Mouse (Mus musculus) liver, embryonic 11.5 days (tissue): ENCODE data around the gene Gfpt1. TPM values are rescaled to one million over a fixed set of nuclear protein-coding genes. Genes with fewer than 3 reads are reported as not detected.

Experiments used
- ATAC-seq: fragments of 200-750 bp; cut with Nextera tagmentation; replicated peaks from 2 replicates; pipeline ENCODE4 v1.8.0; 2017; ENCODE audit warnings: moderate number of reproducible peaks, mild to moderate bottlenecking, moderate TSS enrichment, moderate library complexity; ENCODE audit not compliant: low FRiP score
- DNase-seq: peaks from one replicate; pipeline ENCODE4 v3.0.0-alpha.2; 2017; ENCODE audit warnings: low spot score
- H3K27ac ChIP-seq: fragments of 300-500 bp; sonication (generic); 2 replicates; pipeline ENCODE4 v1.5.1; 2014; ENCODE audit warnings: mild to moderate bottlenecking, low read depth, low read length, control low read depth
- H3K27me3 ChIP-seq: fragments of 300-500 bp; sonication (generic); replicated peaks from 2 replicates; pipeline ENCODE4 v1.6.1; 2014; ENCODE audit warnings: low read length, mixed read lengths; ENCODE audit not compliant: control insufficient read depth, insufficient read depth
- H3K36me3 ChIP-seq: fragments of 300-500 bp; sonication (generic); 2 replicates; pipeline ENCODE4 v1.6.1; 2014; ENCODE audit warnings: mild to moderate bottlenecking, low read length, moderate library complexity, mixed read lengths; ENCODE audit not compliant: control insufficient read depth, insufficient read depth
- H3K4me1 ChIP-seq: fragments of 300-500 bp; sonication (generic); replicated peaks from 2 replicates; pipeline ENCODE4 v1.6.1; 2014; ENCODE audit warnings: low read length, mixed read lengths; ENCODE audit not compliant: control insufficient read depth, insufficient read depth
- H3K4me2 ChIP-seq: fragments of 300-500 bp; sonication (generic); 2 replicates; pipeline ENCODE4 v1.6.1; 2014; ENCODE audit warnings: mild to moderate bottlenecking, control low read depth, moderate library complexity
- H3K4me3 ChIP-seq: fragments of 300-500 bp; sonication (generic); 2 replicates; pipeline ENCODE4 v1.5.1; 2014; ENCODE audit warnings: low read depth, low read length, control low read depth
- H3K9ac ChIP-seq: fragments of 300-500 bp; sonication (generic); 2 replicates; pipeline ENCODE4 v1.6.1; 2014; ENCODE audit warnings: low read depth, low read length, control low read depth
- H3K9me3 ChIP-seq: fragments of 300-500 bp; sonication (generic); 2 replicates; pipeline ENCODE4 v1.6.1; 2016; ENCODE audit warnings: low read length, inconsistent platforms, mixed read lengths; ENCODE audit not compliant: control insufficient read depth
- WGBS: fragments of 180-500 bp; shearing (Covaris S2); extraction: QIAGEN DNeasy Blood & Tissue Kit; methylation state at CpG from one replicate; pipeline ENCODE4 v1.1.7; 2014; 5-methylcytosine and 5-hydroxymethylcytosine counted together
- polyA plus RNA-seq: library from polyadenylated mRNA; unstranded; fragments of >200 nt; fragmentation: Nextera tagmentation; extraction: Ambion mirVana; gene quantifications from 2 replicates; pipeline ENCODE4 v1.2.1, GENCODE M21; 2014

Gfpt1 gene
- polyA plus RNA-seq, 1 experiment from 2014 or later, result 15.8 TPM

DNA sequence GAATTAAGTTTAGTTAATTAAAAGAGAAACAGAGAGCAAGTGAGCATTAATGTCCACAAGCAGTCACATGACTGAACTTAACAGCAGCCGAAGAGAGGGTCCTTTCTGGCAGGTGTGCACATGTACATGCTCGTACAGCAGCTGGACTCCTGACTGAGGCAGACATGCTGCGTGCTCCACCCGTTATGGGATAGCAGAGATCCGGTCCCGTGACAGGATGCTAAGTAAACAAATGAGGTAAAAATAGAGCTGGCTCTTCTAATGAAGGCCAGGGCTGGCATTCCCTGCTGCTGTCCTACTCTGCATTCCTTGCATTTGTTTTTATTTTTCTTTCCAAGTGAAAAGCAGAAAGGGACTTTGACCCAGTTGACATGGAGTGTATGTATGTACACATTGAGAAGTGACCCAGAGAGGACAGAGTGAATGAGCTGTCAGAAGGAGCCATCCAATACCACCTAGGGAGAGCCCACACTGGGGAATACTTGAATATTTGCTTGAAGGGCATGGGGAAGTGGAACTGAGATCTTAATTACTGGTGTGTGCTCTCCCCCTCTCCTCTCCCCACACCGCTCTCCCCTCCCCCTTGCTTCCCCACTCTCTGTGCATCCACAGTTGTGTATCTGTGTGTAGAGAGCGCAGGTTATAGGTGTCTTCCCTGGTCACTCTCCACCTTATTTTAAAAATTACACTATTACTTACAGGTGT lies 84.6 kb downstream of the Gfpt1 start:
- 69% methylated on average over 8 of the region's 8 CpGs for WGBS

DNA sequence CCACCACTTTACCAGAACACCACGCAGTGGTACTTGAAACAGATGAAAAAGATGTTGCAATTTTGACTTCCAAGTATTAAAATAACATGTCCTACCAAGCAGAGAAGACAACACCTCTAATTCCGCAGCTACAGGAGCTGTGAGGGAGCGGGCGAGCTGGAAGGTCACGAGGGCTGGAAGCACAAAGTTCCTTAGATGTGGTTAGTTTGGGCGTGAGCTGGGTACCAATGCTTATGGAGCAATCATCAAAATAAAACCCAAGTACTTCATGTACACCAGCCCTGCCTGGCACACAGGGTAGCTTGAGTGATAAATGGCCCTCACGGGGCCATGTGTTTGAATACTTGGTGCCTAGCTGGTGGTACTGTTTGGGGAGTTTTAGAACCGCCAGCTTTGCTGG lies 87.2 kb downstream of the Gfpt1 start:
- Histone ChIP-seq H3K4me1 (peaks cover 2% of the 10 kb centered on the region; the same call in 1 of the 2 replicates), H3K27me3 (no peaks in the 10 kb centered on the region)
- WGBS, result 79% methylated on average over 8 of the region's 8 CpGs

More for the DNA sequence above, 84.6 kb downstream of the Gfpt1 start:
- H3K27ac ChIP-seq, result no peak overlapping the region
- no peaks in the 10 kb centered on the region for H3K27me3 ChIP-seq
- DNase-seq (no peak), ATAC-seq (no peak)
- H3K4me2 ChIP-seq, result no peak overlapping the region
- H3K9ac ChIP-seq, result no peak overlapping the region
- H3K36me3 ChIP-seq, result no peaks in the 10 kb centered on the region
- H3K4me3 ChIP-seq, result no peak overlapping the region
- H3K4me1 ChIP-seq, result peaks cover 2% of the 10 kb centered on the region; the same call in 1 of the 2 replicates
- H3K9me3 ChIP-seq, result no peaks in the 10 kb centered on the region

DNA sequence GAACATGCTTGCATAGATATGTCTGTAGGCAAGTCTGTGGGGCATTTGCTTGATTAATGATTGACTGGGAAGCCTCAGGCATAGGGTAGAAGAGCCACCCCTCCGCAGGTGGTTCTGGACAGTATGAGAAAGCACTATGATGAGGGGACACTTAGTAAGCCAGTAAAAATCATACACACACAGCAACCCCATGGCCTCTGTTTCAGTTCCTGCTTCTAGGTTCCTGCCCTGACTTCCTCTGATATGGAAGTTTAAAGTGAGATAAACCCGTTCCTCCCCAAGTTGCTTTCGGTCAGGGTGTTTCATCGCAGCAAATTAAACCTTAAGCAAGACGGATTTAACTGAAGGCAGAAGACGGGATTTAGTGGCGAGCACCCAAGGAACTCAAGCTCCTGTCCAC lies 88.0 kb downstream of the Gfpt1 start:
- Histone ChIP-seq H3K4me3 (no peak overlapping the region), H3K36me3 (no peaks in the 10 kb centered on the region), H3K4me2 (no peak overlapping the region), H3K9ac (no peak overlapping the region), H3K27ac (no peak overlapping the region), H3K9me3 (no peaks in the 10 kb centered on the region), H3K27me3 (no peaks in the 10 kb centered on the region), H3K4me1 (peaks cover 2% of the 10 kb centered on the region; the same call in 1 of the 2 replicates)
- WGBS, result 83% methylated on average over 7 of the region's 7 CpGs
- DNase-seq, result no peak
- no peak for ATAC-seq

More for the DNA sequence above, 87.2 kb downstream of the Gfpt1 start:
- Histone ChIP-seq H3K9ac (no peak overlapping the region), H3K36me3 (no peaks in the 10 kb centered on the region), H3K4me2 (no peak overlapping the region), H3K27ac (no peak overlapping the region), H3K9me3 (no peaks in the 10 kb centered on the region), H3K4me3 (no peak overlapping the region)
- no peak for DNase-seq
- ATAC-seq, result no peak

DNA sequence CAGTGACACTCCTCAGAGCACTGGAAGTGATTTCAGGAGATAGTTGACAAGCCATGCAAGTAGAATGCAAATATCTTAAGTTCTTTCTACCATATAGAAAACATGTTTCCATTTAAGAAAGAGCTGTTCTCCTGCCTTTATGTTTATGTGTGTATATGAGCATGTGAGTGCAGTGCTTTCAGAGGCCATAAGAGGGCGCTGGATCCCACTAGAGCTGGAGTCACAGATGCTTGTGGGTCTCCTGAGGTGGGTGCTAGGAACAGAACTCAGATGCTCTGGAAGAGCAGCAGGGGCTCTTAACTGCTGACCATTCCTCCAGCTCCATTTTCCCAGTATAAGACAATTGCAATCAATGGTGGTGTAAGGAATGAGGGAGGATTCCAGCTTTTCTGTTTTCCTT lies 88.4 kb downstream of the Gfpt1 start:
- DNase-seq, result no peak
- Histone ChIP-seq H3K4me3 (no peak overlapping the region), H3K36me3 (no peaks in the 10 kb centered on the region; the same call in 1 of the 2 replicates), H3K4me2 (no peak overlapping the region), H3K9ac (no peak overlapping the region), H3K27ac (no peak overlapping the region), H3K4me1 (peaks cover 2% of the 10 kb centered on the region; the same call in 1 of the 2 replicates), H3K9me3 (no peaks in the 10 kb centered on the region), H3K27me3 (no peaks in the 10 kb centered on the region)
- ATAC-seq, result no peak
- WGBS, result 69% methylated on average over 1 of the region's 1 CpGs

DNA sequence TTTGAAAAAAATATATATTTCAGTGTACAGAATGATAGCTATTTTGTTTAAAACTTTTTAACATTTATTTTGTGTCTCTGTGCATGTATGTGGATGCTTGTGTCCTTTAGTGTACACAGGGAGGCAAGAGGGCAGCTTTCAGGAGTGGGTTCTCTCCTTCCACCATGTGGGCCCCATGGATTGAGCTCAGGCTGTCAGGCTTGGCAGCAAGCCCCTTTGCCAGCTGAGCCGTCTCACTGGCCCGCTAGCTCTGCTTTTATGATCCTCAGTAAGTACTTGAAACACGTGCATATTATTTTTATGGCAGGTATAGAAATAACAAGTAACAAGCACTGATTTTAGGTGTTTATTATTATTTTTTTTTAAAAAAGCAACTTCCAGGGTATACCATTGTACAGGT lies 90.9 kb downstream of the Gfpt1 start:
- ATAC-seq, result no peak
- Histone ChIP-seq H3K4me3 (no peak overlapping the region), H3K9ac (no peak overlapping the region), H3K4me2 (no peak overlapping the region), H3K36me3 (no peaks in the 10 kb centered on the region; the same call in 1 of the 2 replicates), H3K9me3 (no peaks in the 10 kb centered on the region), H3K4me1 (0 out of 2 replicates have a peak, but pooled peaks cover 4% of the 10 kb centered on the region), H3K27ac (no peak overlapping the region), H3K27me3 (no peaks in the 10 kb centered on the region)
- DNase-seq, result no peak
- WGBS, result 90% methylated on average over 3 of the region's 3 CpGs

DNA sequence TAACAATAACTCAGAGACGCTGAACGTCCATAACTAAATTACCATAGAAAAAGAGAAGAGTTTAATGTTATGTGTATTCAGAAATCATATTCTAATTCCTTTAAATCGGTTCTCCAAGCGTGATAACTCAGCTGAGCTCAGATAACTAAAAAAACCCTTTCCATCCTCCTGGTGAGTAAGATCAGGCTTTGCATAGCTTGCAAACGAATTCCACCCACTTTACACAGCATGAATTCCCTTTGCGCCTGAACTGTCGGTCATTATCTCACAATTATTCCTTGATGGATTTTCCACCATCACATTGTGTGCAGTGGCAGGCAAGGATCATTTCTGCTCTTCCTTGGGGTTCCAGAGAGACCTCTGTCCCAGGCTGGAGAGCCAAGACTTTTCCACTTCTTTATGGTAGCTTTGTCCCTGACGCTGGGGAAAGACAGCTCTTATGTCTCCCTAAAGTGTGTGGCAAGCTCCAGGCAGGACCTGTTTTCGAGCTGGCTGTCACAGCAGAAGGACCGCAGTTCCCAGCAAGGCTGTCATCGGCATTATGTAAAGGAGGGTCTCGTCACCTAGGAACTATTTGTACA lies 91.4 kb downstream of the Gfpt1 start:
- no peak overlapping the region for H3K9ac ChIP-seq
- no peak overlapping the region for H3K4me2 ChIP-seq
- H3K27me3 ChIP-seq, result no peaks in the 10 kb centered on the region
- H3K4me1 ChIP-seq, result peaks cover 9% of the 10 kb centered on the region
- H3K9me3 ChIP-seq, result no peaks in the 10 kb centered on the region
- H3K27ac ChIP-seq, result no peak overlapping the region
- WGBS, result 70% methylated on average over 12 of the region's 12 CpGs
- ATAC-seq, result no peak
- H3K4me3 ChIP-seq, result no peak overlapping the region
- no peak for DNase-seq
- H3K36me3 ChIP-seq, result no peaks in the 10 kb centered on the region; the same call in 1 of the 2 replicates

DNA sequence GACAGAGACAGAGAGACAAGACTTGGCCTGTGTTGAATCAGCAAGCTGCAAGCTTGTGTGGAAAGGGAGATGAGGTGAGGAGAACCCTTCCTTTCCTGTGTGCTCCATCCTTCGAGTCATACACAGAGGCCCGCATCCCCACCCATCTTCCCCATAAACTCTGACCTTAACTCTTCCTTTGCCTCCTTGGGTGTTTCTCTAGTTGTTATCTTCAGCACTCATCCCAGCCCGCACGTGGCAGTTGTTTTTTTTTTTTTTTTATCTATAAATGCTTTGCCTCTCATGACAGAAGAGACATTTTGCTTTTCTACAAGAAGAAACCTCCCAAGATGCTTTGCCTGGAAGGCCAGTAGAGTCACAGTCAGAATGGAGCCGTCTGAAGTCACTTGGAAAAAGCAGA lies 95.8 kb downstream of the Gfpt1 start:
- H3K9me3 ChIP-seq, result no peaks in the 10 kb centered on the region
- DNase-seq (no peak), ATAC-seq (peak; percentile 59)
- no peaks in the 10 kb centered on the region; the same call in 1 of the 2 replicates for H3K36me3 ChIP-seq
- peaks cover 22% of the 10 kb centered on the region for H3K4me1 ChIP-seq
- H3K27me3 ChIP-seq, result no peaks in the 10 kb centered on the region
- no peak overlapping the region for H3K9ac ChIP-seq
- no peak overlapping the region for H3K4me2 ChIP-seq
- peak overlapping the region; percentile 48; the same call in 1 of the 2 replicates for H3K27ac ChIP-seq
- 42% methylated on average over 5 of the region's 5 CpGs for WGBS
- H3K4me3 ChIP-seq, result no peak overlapping the region

DNA sequence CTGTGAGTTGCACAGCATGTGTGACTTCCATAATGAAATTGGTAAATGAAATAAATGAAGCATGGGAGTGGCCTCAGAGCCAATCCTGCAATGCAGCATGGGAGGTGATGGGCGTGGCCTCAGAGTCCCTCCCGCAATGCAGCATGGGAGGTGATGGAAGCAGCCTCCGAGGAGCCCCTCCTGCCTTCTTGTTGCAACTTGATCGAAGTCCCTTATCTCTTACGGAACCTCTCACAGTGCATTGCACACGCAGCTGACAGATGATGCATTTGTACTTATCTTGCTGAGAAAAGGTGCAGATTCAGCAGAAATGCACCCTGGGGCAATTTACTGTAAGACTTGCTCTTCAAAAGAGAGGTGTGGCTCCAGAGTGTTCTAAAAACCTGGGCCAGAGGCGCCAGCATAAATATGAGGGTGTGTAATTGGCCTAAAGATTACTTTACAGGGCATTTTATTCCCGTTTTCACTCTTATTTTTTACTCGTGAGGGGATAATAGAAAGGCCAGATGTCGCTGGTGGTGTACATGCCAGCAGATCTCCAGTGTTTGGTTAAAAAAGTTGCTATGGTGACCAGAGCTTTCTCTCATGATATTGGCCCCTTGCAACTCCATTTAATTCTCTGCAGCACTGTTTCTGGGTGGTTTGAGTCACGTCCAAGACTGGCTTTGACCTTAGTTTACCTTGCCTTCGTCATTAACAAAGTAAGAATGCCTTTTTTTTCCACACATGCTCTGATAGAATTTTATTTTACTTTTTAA lies 97.3 kb downstream of the Gfpt1 start:
- no peak overlapping the region for H3K9ac ChIP-seq
- peaks cover 22% of the 10 kb centered on the region for H3K4me1 ChIP-seq
- H3K4me3 ChIP-seq, result no peak overlapping the region
- no peaks in the 10 kb centered on the region; the same call in 1 of the 2 replicates for H3K36me3 ChIP-seq
- no peaks in the 10 kb centered on the region for H3K9me3 ChIP-seq
- DNase-seq, result no peak
- H3K4me2 ChIP-seq, result no peak overlapping the region
- peak; percentile 76 for ATAC-seq
- no peak overlapping the region; the same call in 1 of the 2 replicates for H3K27ac ChIP-seq
- no peaks in the 10 kb centered on the region for H3K27me3 ChIP-seq
- 60% methylated on average over 12 of the region's 12 CpGs for WGBS
